Mouse (Mus musculus): ENCODE measurements at regions not wholly inside any gene's neighbourhood (a gene's known extent, or its start where the extent isn't known, plus 50 kb on each side); places are given as distances from the start of the nearest gene placed in this dataset.
"Not testable (repeated sequence)": the region's sequence is repeated elsewhere in the genome, so short reads cannot be mapped to it uniquely, and the experiment has no call there.

DNA sequence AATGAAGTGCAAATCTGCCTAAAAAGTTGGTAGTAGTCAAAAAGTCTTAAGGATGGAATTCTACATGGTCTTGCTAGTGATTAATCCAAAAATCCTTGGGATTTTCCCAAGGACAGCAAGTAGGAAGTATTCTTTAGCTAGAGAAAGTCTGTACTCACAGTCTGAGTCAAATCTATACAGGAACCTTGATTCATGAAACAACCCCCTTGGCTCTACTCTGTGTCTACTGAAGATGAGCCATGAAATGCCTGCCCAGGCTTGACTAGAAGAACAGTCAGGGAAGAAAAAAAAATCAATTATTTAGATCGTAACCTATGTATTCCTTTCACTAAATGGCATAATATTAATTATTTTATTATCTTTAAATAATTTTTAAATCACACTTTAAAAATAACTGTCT, 454.2 kb downstream of the Inhba start:
- WGBS: 93% methylated on average over 1 of the region's 1 CpGs
- Histone ChIP-seq H3K36me3 (ENCODE audit: control insufficient read depth, insufficient read depth, low read length) (no peaks in the 10 kb centered on the region), H3K4me1 (replicated peaks; ENCODE audit: control insufficient read depth, insufficient read depth, low read length) (no peaks in the 10 kb centered on the region), H3K9me3 (ENCODE audit: control insufficient read depth, low read length) (no peaks in the 10 kb centered on the region), H3K27ac (ENCODE audit: low read depth, low read length) (no peak overlapping the region), H3K9ac (ENCODE audit: low read depth, low read length) (no peak overlapping the region), H3K27me3 (ENCODE audit: control insufficient read depth, insufficient read depth, low read length) (no peaks in the 10 kb centered on the region), H3K4me3 (ENCODE audit: low read depth, low read length) (no peak overlapping the region), H3K4me2 (replicated peaks; ENCODE audit: low read depth, low read length) (no peak overlapping the region)
- DNase-seq (ENCODE audit: low spot score) (no peak), ATAC-seq (ENCODE audit: low FRiP score) (no peak)

DNA sequence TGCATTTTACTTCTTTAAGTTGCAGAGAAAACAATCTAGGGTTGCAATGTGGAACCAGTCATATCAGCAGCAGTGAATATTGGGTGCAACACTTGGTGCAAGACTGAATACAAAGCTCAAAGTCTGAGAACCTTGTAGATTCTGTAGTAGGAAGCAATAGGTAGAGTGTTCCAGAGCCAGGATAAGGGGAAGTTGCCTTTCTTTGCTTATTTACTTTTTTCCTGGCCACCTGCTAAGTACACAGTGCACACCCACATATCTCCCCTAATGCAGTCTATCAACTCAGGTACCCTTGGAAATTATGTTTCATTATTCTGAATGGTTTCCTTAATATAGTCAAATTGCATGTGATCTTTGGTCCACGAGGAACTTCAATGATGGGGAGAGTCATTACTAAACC, 464.9 kb downstream of the Inhba start:
- 78% methylated on average over 1 of the region's 1 CpGs for WGBS

DNA sequence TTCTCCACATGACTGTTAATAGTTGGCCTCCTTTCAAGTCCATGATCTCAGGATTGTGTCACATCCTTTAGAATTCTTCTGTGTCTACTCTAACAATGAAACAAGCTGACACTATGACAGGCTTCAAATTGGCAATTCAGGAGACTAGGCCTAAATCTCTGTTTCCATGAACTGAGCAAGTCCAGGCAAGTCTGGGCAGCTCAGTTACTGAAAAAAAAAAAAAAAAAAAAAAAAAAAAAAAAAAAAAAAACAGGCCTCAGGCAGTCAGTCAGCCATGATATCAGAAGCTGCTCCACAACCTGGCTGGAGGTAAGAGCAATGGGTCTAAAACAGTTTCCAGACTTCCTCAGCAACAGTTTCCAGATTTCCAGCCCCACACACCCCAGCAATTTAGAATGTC, 475.6 kb downstream of the Inhba start:
- no peaks in the 10 kb centered on the region for H3K27me3 ChIP-seq (ENCODE audit: control insufficient read depth, insufficient read depth, low read length)
- no peak overlapping the region for H3K9ac ChIP-seq (ENCODE audit: low read depth, low read length)
- ATAC-seq (ENCODE audit: low FRiP score) (no peak), DNase-seq (ENCODE audit: low spot score) (no peak)
- no peaks in the 10 kb centered on the region for H3K36me3 ChIP-seq (ENCODE audit: control insufficient read depth, insufficient read depth, low read length)
- H3K4me3 ChIP-seq (ENCODE audit: low read depth, low read length): no peak overlapping the region
- no peak overlapping the region for H3K4me2 ChIP-seq (replicated peaks; ENCODE audit: low read depth, low read length)
- H3K4me1 ChIP-seq (replicated peaks; ENCODE audit: control insufficient read depth, insufficient read depth, low read length): no peaks in the 10 kb centered on the region
- H3K9me3 ChIP-seq (ENCODE audit: control insufficient read depth, low read length): no peaks in the 10 kb centered on the region
- H3K27ac ChIP-seq (ENCODE audit: low read depth, low read length): no peak overlapping the region

More for the DNA sequence above, 464.9 kb downstream of the Inhba start:
- Histone ChIP-seq H3K4me2 (replicated peaks; ENCODE audit: low read depth, low read length) (no peak overlapping the region), H3K27ac (ENCODE audit: low read depth, low read length) (no peak overlapping the region), H3K9ac (ENCODE audit: low read depth, low read length) (no peak overlapping the region), H3K9me3 (ENCODE audit: control insufficient read depth, low read length) (no peaks in the 10 kb centered on the region), H3K4me3 (ENCODE audit: low read depth, low read length) (no peak overlapping the region), H3K36me3 (ENCODE audit: control insufficient read depth, insufficient read depth, low read length) (no peaks in the 10 kb centered on the region), H3K27me3 (ENCODE audit: control insufficient read depth, insufficient read depth, low read length) (no peaks in the 10 kb centered on the region), H3K4me1 (replicated peaks; ENCODE audit: control insufficient read depth, insufficient read depth, low read length) (no peaks in the 10 kb centered on the region)
- ATAC-seq (ENCODE audit: low FRiP score) (no peak), DNase-seq (ENCODE audit: low spot score) (no peak)

DNA sequence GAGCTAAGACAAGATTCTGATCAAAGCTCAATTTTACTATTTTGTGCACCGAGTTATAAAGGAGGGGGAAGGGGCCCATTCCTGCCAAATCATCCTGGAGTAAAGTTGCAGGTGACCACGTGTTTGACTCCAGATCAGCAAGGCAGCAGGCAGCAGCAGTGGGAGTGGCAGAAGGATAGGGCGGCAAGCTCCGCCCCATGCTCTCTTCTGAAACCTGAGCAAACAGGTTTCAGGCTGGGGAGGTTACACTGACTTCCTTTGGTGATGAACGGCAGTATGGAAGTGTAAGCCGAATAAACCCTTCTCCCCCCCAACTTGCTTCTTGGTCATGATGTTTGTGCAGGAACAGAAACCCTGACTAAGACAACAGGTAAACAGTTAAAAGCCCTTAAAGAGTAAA, 479.0 kb downstream of the Inhba start:
- not testable (repeated sequence) for ATAC-seq (ENCODE audit: low FRiP score); H3K4me2 ChIP-seq (replicated peaks; ENCODE audit: low read depth, low read length); H3K27ac ChIP-seq (ENCODE audit: low read depth, low read length); DNase-seq (ENCODE audit: low spot score); H3K4me1 ChIP-seq (replicated peaks; ENCODE audit: control insufficient read depth, insufficient read depth, low read length); H3K36me3 ChIP-seq (ENCODE audit: control insufficient read depth, insufficient read depth, low read length); H3K27me3 ChIP-seq (ENCODE audit: control insufficient read depth, insufficient read depth, low read length); H3K4me3 ChIP-seq (ENCODE audit: low read depth, low read length); H3K9ac ChIP-seq (ENCODE audit: low read depth, low read length); H3K9me3 ChIP-seq (ENCODE audit: control insufficient read depth, low read length)
- WGBS: 52% methylated on average over 6 of the region's 6 CpGs

DNA sequence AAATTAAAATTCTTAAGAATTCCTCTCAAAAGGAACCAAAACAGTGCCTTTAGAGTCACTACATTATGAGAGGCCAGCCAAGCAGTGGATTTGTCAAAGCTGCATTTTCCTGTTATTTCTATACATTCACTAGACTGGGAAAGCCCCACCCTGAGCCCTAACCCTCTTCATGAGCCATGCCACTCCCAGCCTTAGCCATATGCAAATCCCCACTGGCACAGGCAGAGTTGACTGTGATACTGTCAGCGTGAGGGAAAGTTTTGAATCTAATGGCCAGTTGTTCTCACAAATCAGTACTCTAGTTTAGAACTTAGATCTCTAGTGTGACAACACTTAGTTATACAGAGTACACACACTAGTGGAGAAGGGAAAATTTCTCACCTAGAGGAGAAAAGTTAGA, 486.4 kb downstream of the Inhba start:
- Histone ChIP-seq H3K27ac (ENCODE audit: low read depth, low read length) (no peak overlapping the region), H3K4me3 (ENCODE audit: low read depth, low read length) (no peak overlapping the region), H3K4me2 (replicated peaks; ENCODE audit: low read depth, low read length) (no peak overlapping the region), H3K36me3 (ENCODE audit: control insufficient read depth, insufficient read depth, low read length) (no peaks in the 10 kb centered on the region), H3K9ac (ENCODE audit: low read depth, low read length) (no peak overlapping the region), H3K27me3 (ENCODE audit: control insufficient read depth, insufficient read depth, low read length) (no peaks in the 10 kb centered on the region), H3K4me1 (replicated peaks; ENCODE audit: control insufficient read depth, insufficient read depth, low read length) (no peaks in the 10 kb centered on the region), H3K9me3 (ENCODE audit: control insufficient read depth, low read length) (no peaks in the 10 kb centered on the region)
- WGBS: 74% methylated on average over 1 of the region's 1 CpGs
- DNase-seq (ENCODE audit: low spot score) (no peak), ATAC-seq (ENCODE audit: low FRiP score) (no peak)

DNA sequence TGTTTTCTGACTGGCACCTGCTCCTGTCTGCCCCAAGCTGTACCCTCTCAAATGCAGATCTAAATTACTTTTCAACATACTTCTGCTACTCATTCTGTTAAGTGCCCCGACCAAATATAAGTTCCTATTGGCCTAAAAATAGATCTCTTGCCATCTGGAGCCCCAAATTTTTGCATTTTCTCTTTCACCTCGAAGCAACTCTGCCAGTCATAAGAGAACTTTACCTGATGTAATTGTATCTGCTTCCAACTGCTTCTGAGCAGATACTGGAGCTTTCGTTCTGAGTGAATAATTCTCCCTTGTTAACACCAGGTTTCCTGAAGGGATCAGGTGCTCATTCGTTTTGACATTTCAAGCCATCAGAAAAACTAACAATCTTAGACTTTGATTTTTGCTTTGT, 501.2 kb downstream of the Inhba start:
- WGBS: 72% methylated on average over 4 of the region's 4 CpGs
- DNase-seq (ENCODE audit: low spot score): no peak
- H3K9me3 ChIP-seq (ENCODE audit: control insufficient read depth, low read length): no peaks in the 10 kb centered on the region
- H3K4me3 ChIP-seq (ENCODE audit: low read depth, low read length): no peak overlapping the region
- ATAC-seq (ENCODE audit: low FRiP score): no peak
- no peaks in the 10 kb centered on the region for H3K36me3 ChIP-seq (ENCODE audit: control insufficient read depth, insufficient read depth, low read length)
- no peaks in the 10 kb centered on the region for H3K27me3 ChIP-seq (ENCODE audit: control insufficient read depth, insufficient read depth, low read length)
- no peak overlapping the region for H3K4me2 ChIP-seq (replicated peaks; ENCODE audit: low read depth, low read length)
- H3K27ac ChIP-seq (ENCODE audit: low read depth, low read length): no peak overlapping the region
- no peak overlapping the region for H3K9ac ChIP-seq (ENCODE audit: low read depth, low read length)
- H3K4me1 ChIP-seq (replicated peaks; ENCODE audit: control insufficient read depth, insufficient read depth, low read length): no peaks in the 10 kb centered on the region

DNA sequence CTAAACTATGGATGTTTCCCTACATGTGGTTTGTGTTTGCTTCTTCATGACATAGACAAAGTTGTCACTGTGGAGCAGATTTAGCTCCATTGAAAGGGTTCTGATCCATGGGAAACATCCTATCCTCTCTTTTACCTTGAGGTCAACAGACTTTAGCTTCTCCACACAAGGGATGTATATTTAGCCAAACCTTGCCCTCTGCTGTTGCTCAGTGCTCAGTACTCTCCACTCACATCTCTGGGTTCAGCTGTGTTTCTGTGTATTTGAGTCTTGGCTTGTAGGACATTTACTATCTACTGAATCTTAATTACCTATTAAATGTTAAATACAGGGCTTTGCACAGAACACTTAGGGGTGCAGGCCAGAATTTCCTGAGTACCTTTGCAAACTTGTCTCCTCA, 503.5 kb downstream of the Inhba start:
- no peaks in the 10 kb centered on the region for H3K4me1 ChIP-seq (replicated peaks; ENCODE audit: control insufficient read depth, insufficient read depth, low read length)
- no peak overlapping the region for H3K9ac ChIP-seq (ENCODE audit: low read depth, low read length)
- no peak overlapping the region for H3K27ac ChIP-seq (ENCODE audit: low read depth, low read length)
- H3K4me2 ChIP-seq (replicated peaks; ENCODE audit: low read depth, low read length): no peak overlapping the region
- ATAC-seq (ENCODE audit: low FRiP score) (no peak), DNase-seq (ENCODE audit: low spot score) (no peak)
- no peaks in the 10 kb centered on the region for H3K9me3 ChIP-seq (ENCODE audit: control insufficient read depth, low read length)
- H3K27me3 ChIP-seq (ENCODE audit: control insufficient read depth, insufficient read depth, low read length): no peaks in the 10 kb centered on the region
- H3K4me3 ChIP-seq (ENCODE audit: low read depth, low read length): no peak overlapping the region
- no peaks in the 10 kb centered on the region for H3K36me3 ChIP-seq (ENCODE audit: control insufficient read depth, insufficient read depth, low read length)

DNA sequence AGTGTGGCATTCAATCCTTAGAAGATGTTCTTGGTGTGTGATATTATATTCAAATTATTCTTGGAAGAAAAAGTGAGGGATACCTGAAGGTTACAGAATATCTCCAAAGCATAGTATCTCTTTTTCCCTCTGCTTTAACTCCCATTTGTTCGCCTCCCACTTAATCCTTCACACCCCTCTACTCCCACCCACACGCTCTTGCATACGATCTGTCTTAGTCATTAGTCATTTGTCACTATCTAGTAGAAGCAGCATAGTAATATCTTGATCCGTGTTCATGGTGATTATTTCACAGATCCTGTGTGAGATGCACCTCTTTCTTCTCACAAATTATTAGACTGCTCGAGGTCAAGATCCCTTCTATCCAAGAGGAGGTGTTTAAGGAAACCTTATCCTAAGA, 517.4 kb downstream of the Inhba start:
- 69% methylated on average over 5 of the region's 5 CpGs for WGBS
- Histone ChIP-seq H3K27me3 (ENCODE audit: control insufficient read depth, insufficient read depth, low read length) (no peaks in the 10 kb centered on the region), H3K4me2 (replicated peaks; ENCODE audit: low read depth, low read length) (no peak overlapping the region), H3K9me3 (ENCODE audit: control insufficient read depth, low read length) (no peaks in the 10 kb centered on the region), H3K4me1 (replicated peaks; ENCODE audit: control insufficient read depth, insufficient read depth, low read length) (no peaks in the 10 kb centered on the region), H3K27ac (ENCODE audit: low read depth, low read length) (no peak overlapping the region), H3K4me3 (ENCODE audit: low read depth, low read length) (no peak overlapping the region), H3K9ac (ENCODE audit: low read depth, low read length) (no peak overlapping the region), H3K36me3 (ENCODE audit: control insufficient read depth, insufficient read depth, low read length) (no peaks in the 10 kb centered on the region)
- ATAC-seq (ENCODE audit: low FRiP score) (no peak), DNase-seq (ENCODE audit: low spot score) (no peak)

DNA sequence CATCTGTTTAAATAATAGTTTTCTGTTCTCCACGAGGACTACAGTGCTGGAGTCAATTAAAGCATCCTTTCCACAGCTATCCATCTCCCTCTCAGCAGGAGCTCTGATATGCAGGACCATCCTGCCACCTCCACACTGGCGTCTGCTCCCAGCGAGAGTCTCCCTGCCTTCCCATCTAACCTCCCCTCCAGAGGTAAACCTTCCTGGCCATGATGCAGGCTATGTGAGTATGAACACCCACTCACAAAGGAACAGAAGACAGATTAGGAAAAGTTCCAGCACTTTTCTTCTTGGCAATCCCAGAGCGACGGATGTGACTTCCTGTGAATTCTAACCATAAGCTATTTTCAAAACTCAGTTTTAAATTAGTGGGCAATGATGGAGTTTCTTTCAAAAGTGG, 532.1 kb downstream of the Inhba start:
- H3K36me3 ChIP-seq (ENCODE audit: control insufficient read depth, insufficient read depth, low read length): no peaks in the 10 kb centered on the region
- no peak overlapping the region for H3K9ac ChIP-seq (ENCODE audit: low read depth, low read length)
- H3K9me3 ChIP-seq (ENCODE audit: control insufficient read depth, low read length): no peaks in the 10 kb centered on the region
- H3K27me3 ChIP-seq (ENCODE audit: control insufficient read depth, insufficient read depth, low read length): no peaks in the 10 kb centered on the region
- WGBS: 58% methylated on average over 5 of the region's 5 CpGs
- H3K4me2 ChIP-seq (replicated peaks; ENCODE audit: low read depth, low read length): no peak overlapping the region
- H3K27ac ChIP-seq (ENCODE audit: low read depth, low read length): no peak overlapping the region
- DNase-seq (ENCODE audit: low spot score) (no peak), ATAC-seq (ENCODE audit: low FRiP score) (no peak)
- H3K4me3 ChIP-seq (ENCODE audit: low read depth, low read length): no peak overlapping the region
- H3K4me1 ChIP-seq (replicated peaks; ENCODE audit: control insufficient read depth, insufficient read depth, low read length): no peaks in the 10 kb centered on the region

Measured in hindbrain, embryonic 11.5 days (tissue).